Mouse (Mus musculus) kidney, postnatal 36 days (tissue): Measurements from ENCODE around the gene Pde4d.

ENCODE experiments used
- DNase-seq, 2 experiments: peaks; one replicate each; pipeline ENCODE4 v3.0.0; 2021 to 2022; ENCODE audit warnings: mixed read lengths in 2 of 2

Pde4d gene

DNA sequence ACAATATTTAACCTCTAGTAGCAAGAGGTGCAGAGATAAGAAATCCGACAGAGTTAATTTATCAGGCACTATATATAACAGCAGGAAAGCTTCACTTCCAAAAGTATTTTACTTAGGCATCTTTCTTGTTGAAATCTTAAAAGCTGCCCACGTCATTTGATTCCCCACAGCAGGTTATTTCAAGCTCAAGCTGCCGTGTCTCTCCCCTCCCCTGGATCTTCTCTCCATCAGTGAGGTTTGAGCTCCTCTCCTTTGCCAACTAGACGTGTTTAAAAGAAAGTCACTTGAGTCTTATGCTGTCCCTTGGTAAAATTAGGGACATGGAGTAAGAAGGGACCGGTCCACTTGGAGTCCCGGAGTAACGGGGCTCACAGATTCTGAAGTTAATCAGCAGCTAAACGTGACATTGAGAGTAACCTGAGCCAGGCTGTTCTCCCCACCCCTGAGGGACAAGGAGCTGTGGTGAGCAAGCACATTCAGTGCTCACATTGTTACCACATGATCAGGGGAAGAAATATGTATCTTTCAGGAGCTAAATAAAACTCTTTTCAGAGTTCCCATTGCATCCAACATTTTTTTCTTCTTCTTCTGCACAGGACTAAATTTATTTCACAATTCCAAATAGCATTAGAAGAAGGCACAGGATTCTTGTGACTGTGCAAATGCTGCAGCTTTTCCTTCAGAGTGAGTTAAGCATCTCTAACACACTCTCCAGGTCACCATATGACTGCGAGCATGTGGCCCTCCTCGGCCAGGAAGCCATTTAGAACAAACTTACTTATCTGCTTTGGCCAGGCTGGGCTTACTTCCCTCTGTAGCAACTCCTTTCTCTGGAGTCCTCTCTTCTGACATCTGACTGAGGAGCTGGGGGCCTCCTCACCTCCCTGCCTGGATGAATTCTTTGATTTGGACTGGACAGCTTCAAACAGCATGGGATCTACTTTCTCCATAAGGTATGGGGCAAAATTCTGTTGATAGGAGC is at the start of gene Pde4d:
Gene Pde4d, plus strand, starts transcription at position 833 of the 982 bp plus-strand sequence.
- peak; percentile 55 to 76 for DNase-seq

DNA sequence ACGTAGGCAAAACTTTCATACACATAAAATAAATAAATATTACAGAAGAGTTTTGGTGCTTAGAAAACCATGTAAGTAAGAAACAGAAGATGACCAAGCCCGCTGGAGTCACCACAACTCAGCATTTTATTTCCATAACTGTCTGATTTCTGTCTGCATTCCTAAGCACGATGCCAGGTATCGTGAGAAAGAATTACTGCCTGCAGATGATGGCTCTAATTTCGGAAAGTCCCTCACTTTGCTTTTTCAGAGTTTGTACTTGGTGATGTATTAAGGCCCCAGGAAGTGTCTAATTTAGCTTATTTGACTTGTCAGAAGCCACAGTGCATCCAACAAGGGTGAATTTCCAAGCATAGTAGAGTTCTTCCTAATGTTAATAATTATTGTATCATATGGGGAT is 46.6 kb upstream of the Pde4d start:
- no peak for DNase-seq

DNA sequence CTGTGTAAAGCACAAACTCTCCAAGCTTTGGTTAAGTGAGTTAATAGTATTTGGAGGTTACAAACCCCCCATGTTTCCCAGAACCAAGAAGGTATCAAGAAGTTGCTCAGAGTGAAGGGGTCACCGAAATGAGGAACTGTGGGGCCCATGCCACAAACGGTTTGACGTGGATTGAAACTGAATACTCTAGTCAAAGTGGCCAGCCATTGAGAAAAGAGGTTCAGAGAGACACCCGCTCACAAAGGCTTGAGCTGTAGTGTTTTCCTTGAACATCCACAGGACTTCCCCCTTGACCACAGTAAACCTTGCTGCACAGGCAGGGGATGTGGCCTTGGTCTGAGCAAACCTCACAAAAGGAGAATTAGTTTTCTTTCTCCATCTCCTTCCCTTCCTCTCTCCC is 45.4 kb upstream of the Pde4d start:
- no peak for DNase-seq

- no peak for DNase-seq
These were observed 34.3 kb upstream of the Pde4d start for GRCm38 (mm10) chr13:108415464-108415863.

GRCm38 (mm10) chr13:108418741-108419507 is 30.8 kb upstream of the Pde4d start:
- DNase-seq, result peak in 1 of 2 experiments; percentile 19

GRCm38 (mm10) chr13:108426322-108426721 is 23.4 kb upstream of the Pde4d start:
- no peak for DNase-seq

GRCm38 (mm10) chr13:108428809-108429208 is 20.9 kb upstream of the Pde4d start:
- no peak for DNase-seq

GRCm38 (mm10) chr13:108429623-108430022 is 20.1 kb upstream of the Pde4d start:
- DNase-seq, result peak; percentile 16 to 25

DNA sequence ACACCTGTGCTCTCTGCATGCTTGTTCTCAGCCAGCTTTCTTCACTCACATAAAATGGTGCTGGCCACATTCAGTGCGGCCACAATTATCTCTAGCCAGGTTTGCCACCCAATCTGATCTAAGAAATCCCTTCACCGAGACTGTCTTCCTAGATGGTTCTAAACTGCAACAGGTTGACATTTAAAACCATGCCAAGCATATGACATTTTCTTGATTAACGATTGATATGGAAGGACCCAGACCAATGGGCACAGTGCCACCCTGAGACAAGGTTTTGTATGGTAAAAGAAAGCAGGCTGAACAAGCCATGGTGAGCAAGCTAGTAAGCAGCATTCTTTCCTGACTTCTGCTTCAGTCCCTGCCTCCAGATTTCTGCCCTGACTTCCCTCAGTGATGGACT is 18.0 kb upstream of the Pde4d start:
- no peak for DNase-seq

DNA sequence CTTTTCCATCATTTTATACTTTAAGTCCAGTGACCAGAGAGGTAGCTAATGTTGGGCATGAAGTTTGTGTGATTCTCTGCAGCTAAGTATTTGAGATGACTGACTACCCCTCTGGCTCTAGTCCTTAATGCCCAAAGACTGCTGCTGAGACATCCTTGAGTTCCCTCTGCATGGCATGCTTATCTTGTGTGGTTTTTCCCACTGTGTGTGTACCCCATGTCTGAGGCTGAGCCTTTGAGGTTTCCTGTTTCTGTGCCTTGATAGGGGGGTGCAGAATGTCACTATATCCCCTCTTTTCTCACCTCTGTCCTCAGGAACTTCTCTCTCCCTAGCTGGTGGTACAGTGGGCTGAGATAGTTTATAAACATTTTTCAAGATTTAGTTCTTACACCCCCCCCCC is 14.1 kb upstream of the Pde4d start:
- DNase-seq, result no peak

GRCm38 (mm10) chr13:108437424-108437823 is 12.3 kb upstream of the Pde4d start:
- DNase-seq, result no peak

- no peak for DNase-seq
These were observed 10.7 kb upstream of the Pde4d start for GRCm38 (mm10) chr13:108439012-108439411.

DNA sequence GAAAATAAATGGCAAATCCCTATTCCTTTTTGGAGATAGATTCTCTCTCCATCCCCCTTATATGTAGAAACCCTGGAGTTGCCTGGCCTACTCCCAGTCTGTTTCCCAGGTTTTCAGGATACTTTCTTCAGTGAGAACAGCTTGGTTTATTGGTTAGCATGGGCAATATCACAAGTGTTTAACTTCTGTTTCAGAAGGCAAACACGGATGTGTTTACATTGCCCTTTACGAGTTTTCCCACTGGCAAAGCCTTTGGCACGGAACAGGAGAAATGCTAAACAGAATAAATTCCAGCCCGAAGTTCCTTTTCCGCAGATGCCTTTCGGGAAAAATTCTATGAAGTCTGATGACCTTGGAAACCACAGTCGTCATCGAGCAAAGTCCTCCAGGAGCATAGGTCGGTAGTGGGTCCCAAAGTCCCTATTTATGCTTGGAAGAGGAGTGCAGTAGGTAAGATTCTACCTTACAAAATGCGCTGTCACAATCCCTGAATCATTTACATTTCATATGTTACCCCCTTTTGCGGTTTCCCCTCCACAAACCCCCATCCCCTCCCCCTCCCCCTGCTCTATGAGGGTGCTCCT is 1.3 kb upstream of the Pde4d start:
- DNase-seq, result peak; percentile 40 to 43

DNA sequence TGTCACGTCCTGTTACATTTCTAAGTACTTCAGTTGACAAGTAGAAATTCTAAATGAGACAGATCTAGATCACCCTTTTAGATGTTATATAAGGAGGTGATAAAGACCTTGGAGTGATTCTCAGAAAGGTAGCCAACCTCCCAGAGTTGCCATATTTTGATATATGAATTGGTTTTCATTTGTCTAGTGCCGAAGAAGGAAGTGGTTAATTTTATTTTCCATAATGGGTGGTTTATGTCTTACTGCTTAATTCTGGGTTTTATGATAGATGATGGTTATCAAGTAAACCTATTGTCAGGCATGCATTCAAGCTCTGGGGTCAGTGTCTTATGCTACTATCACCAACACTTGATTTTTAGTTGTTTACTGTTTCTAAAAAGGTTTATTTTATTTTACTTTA is 1.4 kb downstream of the Pde4d start:
- no peak for DNase-seq

DNA sequence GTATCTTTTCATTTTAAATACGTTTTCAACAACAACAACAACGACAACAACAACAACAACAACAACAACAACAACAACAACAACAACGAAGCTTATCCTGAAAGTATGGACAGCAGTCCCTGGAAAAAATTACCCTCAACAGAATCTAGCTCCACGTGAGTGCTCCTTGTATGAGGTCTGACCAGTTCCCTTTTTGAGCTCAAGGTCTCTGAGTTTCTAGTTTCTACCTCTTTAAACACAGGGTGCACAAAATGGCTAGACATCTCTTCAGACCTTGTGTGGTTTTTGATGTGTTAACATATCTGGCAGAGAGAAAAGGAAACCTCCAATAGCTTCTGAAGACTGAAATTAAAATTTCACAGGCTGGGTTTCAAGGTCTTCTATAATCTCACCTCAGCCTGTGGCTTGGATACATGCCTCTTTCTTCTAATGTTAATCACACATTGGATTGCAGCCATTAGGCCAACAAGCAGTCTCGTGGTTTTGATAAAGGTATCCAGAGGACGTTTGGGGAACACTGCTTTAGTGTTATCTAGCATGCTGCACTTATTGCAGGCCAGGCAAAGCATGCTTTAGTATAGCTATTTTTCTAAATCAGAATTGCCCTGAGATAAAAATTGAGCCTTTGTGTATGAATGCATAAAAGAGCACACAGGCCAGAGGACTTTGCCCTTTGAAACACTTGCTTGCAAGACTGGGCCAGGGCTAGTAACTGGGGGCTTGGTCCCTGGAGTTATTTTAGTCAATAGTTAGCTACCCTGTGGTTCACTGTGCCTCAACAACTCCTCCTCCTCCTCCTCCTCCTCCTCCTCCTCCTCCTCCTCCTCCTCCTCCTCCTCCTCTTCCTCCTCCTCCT is 3.5 kb downstream of the Pde4d start:
- peak; percentile 51 to 64 for DNase-seq

GRCm38 (mm10) chr13:108462518-108462917 is 12.8 kb downstream of the Pde4d start:
- DNase-seq, result no peak

DNA sequence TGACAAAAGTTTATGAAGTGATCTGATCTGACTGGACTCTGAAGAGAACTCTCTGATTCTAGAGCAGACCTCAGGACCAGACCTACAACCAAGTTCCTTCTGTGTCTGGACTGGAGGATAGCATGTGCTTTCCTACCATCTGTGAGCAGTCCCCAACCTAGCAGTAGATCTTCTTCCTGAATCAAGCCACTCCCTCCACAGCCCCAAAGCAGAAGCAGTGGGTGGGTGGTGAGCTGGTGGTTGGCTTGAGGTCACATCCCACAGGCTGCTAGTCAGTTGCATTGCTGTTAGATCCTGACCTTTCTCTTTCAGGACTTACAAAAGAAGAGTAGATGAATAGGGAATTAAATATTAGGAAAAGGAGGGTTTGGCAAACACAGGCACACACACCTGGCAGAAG is 16.0 kb downstream of the Pde4d start:
- no peak for DNase-seq

GRCm38 (mm10) chr13:108467046-108467445 is 17.3 kb downstream of the Pde4d start:
- DNase-seq, result no peak

- no peak for DNase-seq
These were observed 30.7 kb downstream of the Pde4d start for GRCm38 (mm10) chr13:108480451-108480850.

- DNase-seq, result no peak
These were observed 35.3 kb downstream of the Pde4d start for GRCm38 (mm10) chr13:108485036-108485435.

DNA sequence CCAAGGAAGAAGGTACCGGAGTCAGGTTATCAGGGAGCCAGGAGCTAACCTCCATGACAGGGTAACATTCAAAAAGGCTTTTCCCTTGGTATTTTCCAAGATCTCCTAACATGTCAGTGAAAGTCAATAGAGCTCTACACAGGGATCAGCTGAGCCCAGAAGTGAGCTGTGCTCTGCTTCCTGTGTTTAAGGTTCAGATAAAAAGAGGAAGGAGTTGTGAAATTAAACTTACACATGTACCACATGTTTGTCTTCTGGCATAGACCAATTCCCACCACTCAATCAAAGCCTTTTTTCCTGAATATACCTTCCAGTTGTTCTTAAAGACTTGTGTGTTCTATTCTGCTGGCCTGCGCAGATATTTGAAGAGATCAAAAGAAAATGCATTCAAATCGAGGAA is 37.3 kb downstream of the Pde4d start:
- no peak for DNase-seq

- no peak for DNase-seq
These were observed 40.1 kb downstream of the Pde4d start for GRCm38 (mm10) chr13:108489825-108490224.
